ENCODE assay signal across 25 mouse cellular contexts in genomic region chr13:37904436-37904835, GRCm38 (mm10).
DNase-seq lines count a peak whose midpoint lies in the region; ATAC-seq and TF ChIP-seq lines count a peak whose summit lies in the region.
"Had no signal": no experiment of that assay in that cellular context is flagged by ENCODE, and none has a peak within 500 bp of the region (broad histone marks: within the 10 kb centered on the region; RNA-seq: fewer than 3 reads in every experiment).

No protein-coding gene starts in this region.

- no peak for TF ChIP-seq EP300 in liver, postnatal 0 days (IDR thresholded peaks at IDR 0.05; ENCODE audit: low read depth)

- no peak overlapping the region for H3K4me3 ChIP-seq in liver, embryonic 13.5 days (replicated peaks)
- no peak overlapping the region for H3K4me3 ChIP-seq in liver, embryonic 11.5 days (ENCODE audit: low read depth, low read length)
- H3K4me3 ChIP-seq in lung, embryonic 16.5 days (ENCODE audit: low read length): no peak overlapping the region
- no peak overlapping the region for H3K4me3 ChIP-seq in lung, adult 2 months (replicated peaks; ENCODE audit: extremely low read depth, low read depth, low read length)
- H3K4me3 ChIP-seq in liver, postnatal 0 days (ENCODE audit: low read depth, low read length): no peak overlapping the region
- H3K4me3 ChIP-seq in hindbrain, embryonic 13.5 days: no peak overlapping the region
- H3K4me3 ChIP-seq: embryonic facial prominence, embryonic 12.5 days; embryonic facial prominence, embryonic 15.5 days; heart, adult 2 months; heart, embryonic 10.5 days; heart, embryonic 13.5 days had no signal

- peak overlapping the region; percentile 10; the same call in 1 of the 2 replicates for H3K27ac ChIP-seq in liver, embryonic 13.5 days
- no peak overlapping the region for H3K27ac ChIP-seq in liver, embryonic 11.5 days (ENCODE audit: low read depth, low read length)
- peak overlapping the region; percentile 62 for H3K27ac ChIP-seq in lung, embryonic 16.5 days (ENCODE audit: low read length)
- H3K27ac ChIP-seq in liver, postnatal 0 days (ENCODE audit: low read depth): peak overlapping the region; percentile 73
- no peak overlapping the region for H3K27ac ChIP-seq in hindbrain, embryonic 13.5 days
- H3K27ac ChIP-seq: embryonic facial prominence, embryonic 12.5 days; embryonic facial prominence, embryonic 15.5 days; heart, adult 2 months; heart, embryonic 10.5 days; heart, embryonic 13.5 days had no signal

- no peak for TF ChIP-seq CTCF in lung, adult 2 months (IDR thresholded peaks at IDR 0.05; ENCODE audit: insufficient read depth, low read length)
- TF ChIP-seq CTCF in liver, postnatal 0 days (IDR thresholded peaks at IDR 0.05; ENCODE audit: low read depth): no peak

- peaks cover 73% of the 10 kb centered on the region for H3K36me3 ChIP-seq in liver, embryonic 13.5 days
- H3K36me3 ChIP-seq in liver, embryonic 11.5 days (ENCODE audit: control insufficient read depth, insufficient read depth, low read length): peaks cover 16% of the 10 kb centered on the region
- H3K36me3 ChIP-seq in lung, embryonic 16.5 days (ENCODE audit: control insufficient read depth, insufficient read depth, low read length): peaks cover 33% of the 10 kb centered on the region
- H3K36me3 ChIP-seq in liver, postnatal 0 days (replicated peaks; ENCODE audit: insufficient read depth, low read length): peaks cover 74% of the 10 kb centered on the region
- H3K36me3 ChIP-seq in hindbrain, embryonic 13.5 days: no peaks in the 10 kb centered on the region

- H3K27me3 ChIP-seq in liver, embryonic 13.5 days: no peaks in the 10 kb centered on the region
- H3K27me3 ChIP-seq in liver, embryonic 11.5 days (replicated peaks; ENCODE audit: control insufficient read depth, insufficient read depth, low read length): no peaks in the 10 kb centered on the region
- H3K27me3 ChIP-seq in lung, embryonic 16.5 days (ENCODE audit: control insufficient read depth, insufficient read depth, low read depth, low read length): no peaks in the 10 kb centered on the region
- H3K27me3 ChIP-seq in liver, postnatal 0 days (ENCODE audit: insufficient read depth, low read length): no peaks in the 10 kb centered on the region
- no peaks in the 10 kb centered on the region for H3K27me3 ChIP-seq in hindbrain, embryonic 13.5 days
- H3K27me3 ChIP-seq: embryonic facial prominence, embryonic 12.5 days; embryonic facial prominence, embryonic 15.5 days; heart, embryonic 13.5 days had no signal

- ATAC-seq in liver, embryonic 13.5 days (ENCODE audit: low read depth): no peak
- ATAC-seq in liver, embryonic 11.5 days (replicated peaks; ENCODE audit: low FRiP score): no peak
- no peak for ATAC-seq in lung, embryonic 16.5 days (ENCODE audit: low read depth)
- peak; percentile 42; the same call in 1 of the 2 replicates for ATAC-seq in liver, postnatal 0 days
- no peak for ATAC-seq in hindbrain, embryonic 13.5 days (ENCODE audit: low FRiP score)
- ATAC-seq: CD4-positive, CD25-positive, alpha-beta regulatory T cell, adult 4 months; forebrain, embryonic 14.5 days had no signal

- DNase-seq in liver, embryonic 13.5 days: no peak
- no peak for DNase-seq in liver, embryonic 11.5 days (ENCODE audit: low spot score)
- no peak for DNase-seq in lung, adult 2 months
- no peak for DNase-seq in liver, postnatal 0 days
- peak; percentile 54 for DNase-seq in lung, postnatal 36 days
- DNase-seq in ovary, adult 18-20 months (ENCODE audit: low spot score): no peak
- DNase-seq: adrenal gland, adult 2 months; adrenal gland, postnatal 14 days; cerebellum, adult 11 months; cerebellum, adult 2 months; cerebellum, adult 9-11 months; cerebellum, postnatal 25 days; gastrocnemius, postnatal 10 days; gastrocnemius, postnatal 36 days; heart, adult 2 months; heart, postnatal 14 days; heart, postnatal 4 days had no signal

- H3K4me2 ChIP-seq in liver, embryonic 13.5 days: no peak overlapping the region
- no peak overlapping the region for H3K4me2 ChIP-seq in liver, embryonic 11.5 days
- no peak overlapping the region for H3K4me2 ChIP-seq in lung, embryonic 16.5 days (ENCODE audit: low read depth, low read length)
- no peak overlapping the region for H3K4me2 ChIP-seq in liver, postnatal 0 days (ENCODE audit: low read depth, low read length)
- no peak overlapping the region for H3K4me2 ChIP-seq in hindbrain, embryonic 13.5 days
- H3K4me2 ChIP-seq: embryonic facial prominence, embryonic 12.5 days; embryonic facial prominence, embryonic 15.5 days; heart, embryonic 13.5 days had no signal

- 84% methylated on average over 6 of the region's 6 CpGs for WGBS in liver, embryonic 13.5 days (ENCODE audit: insufficient replicate concordance)
- 88% methylated on average over 6 of the region's 6 CpGs for WGBS in liver, embryonic 11.5 days
- WGBS in lung, embryonic 16.5 days: 74% methylated on average over 6 of the region's 6 CpGs
- 64% methylated on average over 6 of the region's 6 CpGs for WGBS in lung, adult 2 months
- WGBS in liver, postnatal 0 days (ENCODE audit: insufficient replicate concordance): 67% methylated on average over 6 of the region's 6 CpGs
- WGBS in hindbrain, embryonic 13.5 days: 96% methylated on average over 6 of the region's 6 CpGs

- H3K9ac ChIP-seq in liver, embryonic 13.5 days: no peak overlapping the region
- H3K9ac ChIP-seq in liver, embryonic 11.5 days (ENCODE audit: low read depth, low read length): no peak overlapping the region
- H3K9ac ChIP-seq in lung, embryonic 16.5 days (ENCODE audit: low read length): no peak overlapping the region
- no peak overlapping the region for H3K9ac ChIP-seq in liver, postnatal 0 days (replicated peaks)
- no peak overlapping the region for H3K9ac ChIP-seq in hindbrain, embryonic 13.5 days
- H3K9ac ChIP-seq: embryonic facial prominence, embryonic 12.5 days; embryonic facial prominence, embryonic 15.5 days; heart, embryonic 13.5 days had no signal

- H3K4me1 ChIP-seq in liver, embryonic 13.5 days (replicated peaks): peaks cover 8% of the 10 kb centered on the region; the same call in 1 of the 2 replicates
- H3K4me1 ChIP-seq in liver, embryonic 11.5 days (replicated peaks; ENCODE audit: control insufficient read depth, insufficient read depth, low read length): no peaks in the 10 kb centered on the region
- peaks cover 6% of the 10 kb centered on the region; the same call in 1 of the 2 replicates for H3K4me1 ChIP-seq in lung, embryonic 16.5 days (replicated peaks; ENCODE audit: control insufficient read depth, insufficient read depth, low read length)
- peaks cover 2% of the 10 kb centered on the region; the same call in 1 of the 2 replicates for H3K4me1 ChIP-seq in lung, adult 2 months (ENCODE audit: control insufficient read depth, insufficient read depth, low read length)
- H3K4me1 ChIP-seq in liver, postnatal 0 days (ENCODE audit: insufficient read depth): no peaks in the 10 kb centered on the region
- no peaks in the 10 kb centered on the region for H3K4me1 ChIP-seq in hindbrain, embryonic 13.5 days (replicated peaks)
- H3K4me1 ChIP-seq: embryonic facial prominence, embryonic 12.5 days had no signal

- no peak for TF ChIP-seq POLR2A in lung, adult 2 months (IDR thresholded peaks at IDR 0.05; ENCODE audit: borderline replicate concordance, extremely low read depth, low read depth, low read length)

- H3K9me3 ChIP-seq in liver, embryonic 13.5 days (replicated peaks): no peaks in the 10 kb centered on the region
- no peaks in the 10 kb centered on the region for H3K9me3 ChIP-seq in liver, embryonic 11.5 days (ENCODE audit: control insufficient read depth, low read length)
- H3K9me3 ChIP-seq in lung, embryonic 16.5 days (ENCODE audit: control insufficient read depth, low read length): no peaks in the 10 kb centered on the region
- no peaks in the 10 kb centered on the region for H3K9me3 ChIP-seq in liver, postnatal 0 days (ENCODE audit: low read length)
- H3K9me3 ChIP-seq in hindbrain, embryonic 13.5 days: no peaks in the 10 kb centered on the region
- H3K9me3 ChIP-seq: embryonic facial prominence, embryonic 12.5 days; embryonic facial prominence, embryonic 15.5 days; heart, embryonic 10.5 days; heart, embryonic 13.5 days had no signal

Comparison
In these comparisons a context has a peak if more than half of its experiments do, and no peak if none do; other contexts are left out.
1. H3K27ac ChIP-seq: peak in liver, embryonic 13.5 days (single experiment), lung, embryonic 16.5 days (single experiment) and liver, postnatal 0 days (single experiment); none in liver, embryonic 11.5 days (single experiment) and hindbrain, embryonic 13.5 days (single experiment).